Mouse (Mus musculus) neural tube, embryonic 15.5 days (tissue): ENCODE data around the gene 1700013G24Rik. TPM values are rescaled to one million over a fixed set of nuclear protein-coding genes. Genes with fewer than 3 reads are reported as not detected.
A peak's percentile ranks its signal among the peaks of the same experiment; 100 is the strongest.

ENCODE experiments used
- ATAC-seq: fragments of 200-750 bp; cut with Nextera tagmentation; 2 replicates; pipeline ENCODE4 v1.8.0; 2017; ENCODE audit warnings: mild to moderate bottlenecking, moderate TSS enrichment, moderate library complexity; ENCODE audit not compliant: low FRiP score
- H3K27ac ChIP-seq: fragments of 300-500 bp; sonication (generic); replicated peaks from 2 replicates; pipeline ENCODE4 v1.5.1; 2015; ENCODE audit warnings: mild to moderate bottlenecking, inconsistent platforms
- H3K27me3 ChIP-seq: fragments of 300-500 bp; sonication (generic); replicated peaks from 2 replicates; pipeline ENCODE4 v1.6.1; 2015; ENCODE audit warnings: inconsistent platforms
- H3K36me3 ChIP-seq: fragments of 300-500 bp; sonication (generic); 2 replicates; pipeline ENCODE4 v1.6.1; 2015; ENCODE audit warnings: inconsistent platforms
- H3K4me1 ChIP-seq: fragments of 300-500 bp; sonication (generic); 2 replicates; pipeline ENCODE4 v1.6.1; 2015; ENCODE audit warnings: inconsistent platforms
- H3K4me2 ChIP-seq: fragments of 300-500 bp; sonication (generic); 2 replicates; pipeline ENCODE4 v1.6.1; 2015; ENCODE audit warnings: inconsistent platforms, mild to moderate bottlenecking, moderate library complexity
- H3K4me3 ChIP-seq: fragments of 300-500 bp; sonication (generic); replicated peaks from 2 replicates; pipeline ENCODE4 v1.5.1; 2015; ENCODE audit warnings: mild to moderate bottlenecking, inconsistent platforms
- H3K9ac ChIP-seq: fragments of 300-500 bp; sonication (generic); replicated peaks from 2 replicates; pipeline ENCODE4 v1.6.1; 2015; ENCODE audit warnings: mild to moderate bottlenecking, inconsistent platforms
- H3K9me3 ChIP-seq: fragments of 300-500 bp; sonication (generic); replicated peaks from 2 replicates; pipeline ENCODE4 v1.6.1; 2016; ENCODE audit warnings: inconsistent platforms
- WGBS: fragments of 180-500 bp; shearing (Covaris S2); methylation state at CpG from one replicate; pipeline ENCODE4 v1.1.7; 2015; ENCODE audit warnings: mixed read lengths; 5-methylcytosine and 5-hydroxymethylcytosine counted together
- polyA plus RNA-seq: library from polyadenylated mRNA; unstranded; fragments of >200 nt; fragmentation: Nextera tagmentation; extraction: Ambion mirVana; gene quantifications from 2 replicates; pipeline ENCODE4 v1.2.1, GENCODE M21; 2015

1700013G24Rik gene
- polyA plus RNA-seq, 1 experiment from 2014 or later: not detected

GRCm38 (mm10) chr4:137480191-137480992, 27.3 kb downstream of the 1700013G24Rik start:
- H3K27ac ChIP-seq: no peak overlapping the region
- no peak for ATAC-seq
- WGBS: 22% methylated on average over 19 of the region's 19 CpGs

GRCm38 (mm10) chr4:137480993-137481340, 27.9 kb downstream of the 1700013G24Rik start:
- Histone ChIP-seq H3K4me2 (no peak overlapping the region), H3K9me3 (no peaks in the 10 kb centered on the region), H3K36me3 (no peaks in the 10 kb centered on the region), H3K27me3 (no peaks in the 10 kb centered on the region), H3K9ac (no peak overlapping the region), H3K4me3 (no peak overlapping the region), H3K27ac (no peak overlapping the region), H3K4me1 (peaks cover 52% of the 10 kb centered on the region)
- 21% methylated on average over 1 of the region's 1 CpGs for WGBS
- no peak for ATAC-seq

More at GRCm38 (mm10) chr4:137480191-137480992, 27.3 kb downstream of the 1700013G24Rik start:
- Histone ChIP-seq H3K9ac (no peak overlapping the region), H3K4me3 (no peak overlapping the region), H3K9me3 (no peaks in the 10 kb centered on the region), H3K36me3 (no peaks in the 10 kb centered on the region), H3K4me1 (peaks cover 47% of the 10 kb centered on the region), H3K27me3 (no peaks in the 10 kb centered on the region), H3K4me2 (no peak overlapping the region)

- Histone ChIP-seq H3K4me2 (no peak overlapping the region), H3K9ac (no peak overlapping the region), H3K4me1 (peaks cover 53% of the 10 kb centered on the region), H3K27ac (no peak overlapping the region), H3K36me3 (no peaks in the 10 kb centered on the region), H3K4me3 (no peak overlapping the region), H3K9me3 (no peaks in the 10 kb centered on the region), H3K27me3 (no peaks in the 10 kb centered on the region)
- ATAC-seq: no peak
- 47% methylated on average over 13 of the region's 13 CpGs for whole genome bisulfite sequencing
Observed at GRCm38 (mm10) chr4:137481381-137482030, 28.4 kb downstream of the 1700013G24Rik start.

GRCm38 (mm10) chr4:137483871-137484270, 30.8 kb downstream of the 1700013G24Rik start:
- Histone ChIP-seq H3K36me3 (no peaks in the 10 kb centered on the region), H3K4me1 (peaks cover 62% of the 10 kb centered on the region), H3K9me3 (no peaks in the 10 kb centered on the region), H3K27me3 (no peaks in the 10 kb centered on the region), H3K27ac (no peak overlapping the region), H3K4me2 (no peak overlapping the region), H3K9ac (no peak overlapping the region), H3K4me3 (no peak overlapping the region)
- 75% methylated on average over 16 of the region's 16 CpGs for WGBS
- no peak for ATAC-seq

DNA sequence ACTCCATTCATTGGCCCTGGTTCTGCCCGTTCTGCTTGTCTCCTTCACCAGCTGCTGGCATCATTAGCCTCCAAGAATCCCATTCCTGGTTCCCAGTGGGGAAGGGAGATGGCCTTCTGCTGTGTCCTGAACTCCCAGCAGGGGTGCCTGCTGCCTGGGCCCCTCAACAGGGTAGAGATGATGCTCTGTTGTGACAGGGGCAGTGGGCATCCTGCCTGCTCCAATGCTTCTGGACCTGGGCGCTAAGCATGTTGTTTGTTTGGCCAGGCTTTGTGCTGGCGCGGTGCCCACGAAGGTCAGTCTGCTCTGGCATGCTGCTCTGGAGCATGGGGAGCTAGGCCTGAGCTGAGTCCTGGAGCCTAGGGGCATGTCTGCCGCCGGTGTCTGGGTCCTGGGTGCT, 31.5 kb downstream of the 1700013G24Rik start:
- Histone ChIP-seq H3K9ac (no peak overlapping the region), H3K4me3 (no peak overlapping the region), H3K4me1 (peaks cover 66% of the 10 kb centered on the region), H3K9me3 (no peaks in the 10 kb centered on the region), H3K27ac (peak overlapping the region; percentile 20; the same call in 1 of the 2 replicates), H3K27me3 (no peaks in the 10 kb centered on the region), H3K36me3 (no peaks in the 10 kb centered on the region), H3K4me2 (no peak overlapping the region)
- 60% methylated on average over 7 of the region's 7 CpGs for WGBS
- no peak for ATAC-seq

GRCm38 (mm10) chr4:137485258-137485960, 32.3 kb downstream of the 1700013G24Rik start:
- Histone ChIP-seq H3K27ac (peak overlapping the region; percentile 20; the same call in 1 of the 2 replicates), H3K4me3 (no peak overlapping the region), H3K9me3 (no peaks in the 10 kb centered on the region), H3K4me1 (peaks cover 68% of the 10 kb centered on the region), H3K27me3 (no peaks in the 10 kb centered on the region), H3K36me3 (no peaks in the 10 kb centered on the region), H3K9ac (no peak overlapping the region), H3K4me2 (no peak overlapping the region)
- 41% methylated on average over 14 of the region's 14 CpGs for WGBS
- ATAC-seq: no peak

- Histone ChIP-seq H3K4me2 (no peak overlapping the region), H3K27ac (peak overlapping the region; percentile 60; the same call in 1 of the 2 replicates), H3K9ac (no peak overlapping the region), H3K4me3 (no peak overlapping the region), H3K27me3 (no peaks in the 10 kb centered on the region), H3K36me3 (no peaks in the 10 kb centered on the region), H3K9me3 (no peaks in the 10 kb centered on the region), H3K4me1 (peaks cover 61% of the 10 kb centered on the region)
- WGBS: 37% methylated on average over 20 of the region's 20 CpGs
- ATAC-seq: no peak
Observed at GRCm38 (mm10) chr4:137486081-137487014, 33.3 kb downstream of the 1700013G24Rik start.

DNA sequence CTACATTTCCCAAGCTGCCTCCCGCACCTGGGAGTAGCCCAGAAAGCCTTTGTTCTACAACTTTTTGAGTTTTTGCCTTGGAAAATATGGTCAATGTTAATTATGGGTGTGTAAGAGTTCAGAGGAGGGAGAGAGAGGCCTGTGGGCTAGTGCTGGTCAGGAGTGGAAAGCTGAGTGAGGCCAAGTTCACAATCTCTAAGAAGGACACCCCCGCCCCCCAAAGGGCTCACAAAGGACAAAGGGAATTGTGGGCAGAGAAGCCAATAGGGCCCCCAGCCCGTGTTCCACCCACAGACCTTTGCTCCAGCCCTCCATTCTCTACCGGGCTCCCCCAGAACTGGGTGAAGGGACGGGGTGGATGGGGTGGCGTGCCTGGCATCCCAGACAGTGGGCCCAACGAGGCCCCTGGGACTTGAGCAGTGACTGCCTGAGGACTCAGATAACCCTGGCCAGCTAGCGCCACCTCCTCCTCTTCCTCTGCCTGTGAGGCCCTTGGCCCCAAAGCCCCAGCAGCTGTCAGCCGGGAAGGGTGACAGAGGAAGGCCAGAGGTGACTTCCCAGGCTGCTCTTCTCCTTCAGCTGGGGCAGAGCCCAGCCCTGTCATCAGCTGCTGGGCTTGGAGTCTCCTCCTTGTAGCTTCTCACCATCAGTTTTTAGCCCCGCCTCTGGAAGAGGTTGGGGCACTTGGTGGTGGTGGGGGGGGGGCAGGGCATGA, 34.4 kb downstream of the 1700013G24Rik start:
- Histone ChIP-seq H3K4me1 (peaks cover 61% of the 10 kb centered on the region), H3K4me3 (no peak overlapping the region), H3K27ac (peak overlapping the region; percentile 60), H3K36me3 (no peaks in the 10 kb centered on the region), H3K27me3 (no peaks in the 10 kb centered on the region), H3K9me3 (no peaks in the 10 kb centered on the region), H3K4me2 (no peak overlapping the region), H3K9ac (no peak overlapping the region)
- ATAC-seq: no peak
- WGBS: 45% methylated on average over 10 of the region's 10 CpGs

DNA sequence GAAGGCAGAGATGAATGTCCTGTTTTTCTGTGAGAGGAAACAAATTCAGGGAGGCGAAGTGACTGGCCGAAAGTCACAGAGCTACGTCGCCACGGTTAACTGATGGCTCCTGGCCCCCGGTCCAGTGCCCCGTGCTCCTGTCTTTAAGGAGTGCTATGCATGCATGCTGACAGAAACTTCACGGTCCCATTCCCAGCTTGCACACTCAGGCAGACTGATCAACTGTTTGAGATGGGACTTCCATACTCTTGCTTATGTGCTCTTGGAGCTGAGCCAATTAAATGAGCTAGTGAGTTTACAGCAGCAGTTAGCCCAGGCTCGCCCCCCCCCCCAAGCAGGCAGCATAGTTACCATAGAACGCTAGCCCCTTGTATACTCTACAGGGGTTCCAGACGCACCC, 35.0 kb downstream of the 1700013G24Rik start:
- WGBS: 34% methylated on average over 11 of the region's 11 CpGs
- ATAC-seq: no peak
- Histone ChIP-seq H3K4me1 (peaks cover 61% of the 10 kb centered on the region), H3K4me3 (no peak overlapping the region), H3K9me3 (no peaks in the 10 kb centered on the region), H3K27ac (peak overlapping the region; percentile 65), H3K27me3 (no peaks in the 10 kb centered on the region), H3K9ac (no peak overlapping the region), H3K36me3 (no peaks in the 10 kb centered on the region), H3K4me2 (no peak overlapping the region)

DNA sequence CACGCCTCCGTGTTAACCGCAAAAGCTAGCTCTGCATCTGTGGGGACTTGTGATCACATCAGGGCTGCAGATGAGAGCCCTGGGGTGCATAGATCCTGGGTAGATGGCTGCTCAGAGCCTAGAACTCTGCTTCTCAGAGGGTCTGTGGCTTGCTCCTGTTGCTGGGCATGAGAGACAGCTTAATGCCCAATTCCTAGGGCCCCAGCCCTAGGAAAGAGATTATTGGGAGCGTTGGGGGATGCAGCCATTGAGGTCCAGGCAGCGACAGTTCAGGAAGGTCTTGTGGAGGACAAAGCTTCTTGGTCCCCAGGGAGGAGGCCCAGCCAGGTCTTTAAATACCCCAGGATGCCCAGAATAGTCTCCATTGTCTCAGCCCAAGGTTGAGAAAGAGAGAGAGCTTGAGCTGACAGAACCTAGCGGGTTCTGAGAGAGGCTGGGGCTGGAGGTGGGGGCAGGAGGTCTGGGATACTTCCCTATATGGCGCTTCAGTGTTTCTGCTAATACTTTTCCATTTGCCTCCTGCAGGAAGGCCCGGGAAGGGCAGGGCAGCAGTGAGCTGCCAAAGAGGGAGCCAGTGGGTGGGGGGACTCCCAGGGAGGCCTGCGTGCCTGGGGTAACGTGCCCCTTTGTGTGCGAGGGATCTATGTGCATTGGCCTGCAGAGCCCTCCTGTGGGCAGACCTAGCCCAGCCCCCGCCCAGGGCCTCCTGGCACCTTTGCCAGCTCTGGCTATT, 35.7 kb downstream of the 1700013G24Rik start:
- 16% methylated on average over 12 of the region's 12 CpGs for WGBS
- ATAC-seq: no peak
- Histone ChIP-seq H3K36me3 (no peaks in the 10 kb centered on the region), H3K27me3 (no peaks in the 10 kb centered on the region), H3K27ac (peak overlapping the region; percentile 65), H3K9me3 (no peaks in the 10 kb centered on the region), H3K4me1 (peaks cover 61% of the 10 kb centered on the region), H3K9ac (no peak overlapping the region), H3K4me2 (no peak overlapping the region), H3K4me3 (no peak overlapping the region)
